Mouse (Mus musculus): Measurements from ENCODE around the gene Frmd4b.

The Frmd4b gene

GRCm38 (mm10) chr6:97413453-97413852 is 203.9 kb downstream of the Frmd4b start:
- DNase-seq (ENCODE audit: low read depth): no peak

- no peak for DNase-seq (ENCODE audit: low read depth)
These were observed 204.9 kb downstream of the Frmd4b start for GRCm38 (mm10) chr6:97412403-97412802.

GRCm38 (mm10) chr6:97411327-97411726 is 206.0 kb downstream of the Frmd4b start:
- no peak for DNase-seq (ENCODE audit: low read depth)

- no peak for DNase-seq (ENCODE audit: low read depth)
These were observed 207.7 kb downstream of the Frmd4b start for GRCm38 (mm10) chr6:97409467-97410239.

GRCm38 (mm10) chr6:97407914-97408313 is 209.4 kb downstream of the Frmd4b start:
- no peak for DNase-seq (ENCODE audit: low read depth)

- DNase-seq (ENCODE audit: low read depth): no peak
These were observed 209.9 kb downstream of the Frmd4b start for GRCm38 (mm10) chr6:97407425-97407824.

- no peak for DNase-seq (ENCODE audit: low read depth)
These were observed 212.0 kb downstream of the Frmd4b start for GRCm38 (mm10) chr6:97405311-97405710.

- DNase-seq (ENCODE audit: low read depth): no peak
These were observed 214.4 kb downstream of the Frmd4b start for GRCm38 (mm10) chr6:97402822-97403472.

- DNase-seq (ENCODE audit: low read depth): no peak
These were observed 216.9 kb downstream of the Frmd4b start for GRCm38 (mm10) chr6:97400446-97400845.

GRCm38 (mm10) chr6:97397935-97398334 is 219.4 kb downstream of the Frmd4b start:
- no peak for DNase-seq (ENCODE audit: low read depth)

- no peak for DNase-seq (ENCODE audit: low read depth)
These were observed 220.4 kb downstream of the Frmd4b start for GRCm38 (mm10) chr6:97396957-97397354.

- DNase-seq (ENCODE audit: low read depth): no peak
These were observed 220.9 kb downstream of the Frmd4b start for GRCm38 (mm10) chr6:97396351-97396956.

GRCm38 (mm10) chr6:97395477-97396350 is 221.6 kb downstream of the Frmd4b start:
- DNase-seq (ENCODE audit: low read depth): no peak

- no peak for DNase-seq (ENCODE audit: low read depth)
These were observed 222.8 kb downstream of the Frmd4b start for GRCm38 (mm10) chr6:97394473-97395075.

- no peak for DNase-seq (ENCODE audit: low read depth)
These were observed 224.4 kb downstream of the Frmd4b start for GRCm38 (mm10) chr6:97392912-97393311.

GRCm38 (mm10) chr6:97387388-97387787 is 230.0 kb downstream of the Frmd4b start:
- DNase-seq (ENCODE audit: low read depth): no peak

- DNase-seq (ENCODE audit: low read depth): no peak
These were observed 232.4 kb downstream of the Frmd4b start for GRCm38 (mm10) chr6:97384918-97385317.

GRCm38 (mm10) chr6:97381275-97381674 is 236.1 kb downstream of the Frmd4b start:
- no peak for DNase-seq (ENCODE audit: low read depth)

GRCm38 (mm10) chr6:97370947-97371346 is 246.4 kb downstream of the Frmd4b start:
- no peak for DNase-seq (ENCODE audit: low read depth)

- no peak for DNase-seq (ENCODE audit: low read depth)
These were observed 246.9 kb downstream of the Frmd4b start for GRCm38 (mm10) chr6:97370460-97370859.

GRCm38 (mm10) chr6:97363846-97364245 is 253.5 kb downstream of the Frmd4b start:
- no peak for DNase-seq (ENCODE audit: low read depth)

- DNase-seq (ENCODE audit: low read depth): peak; percentile 89
These were observed 259.7 kb downstream of the Frmd4b start for GRCm38 (mm10) chr6:97357606-97358005.
